Mouse (Mus musculus) lung, adult 2 months (tissue): ENCODE data around the gene Prss8.

ENCODE experiments used
- CTCF ChIP-seq: fragments of 200-500 bp; IDR thresholded peaks from 2 replicates; pipeline ENCODE4 v1.5.1; 2011; ENCODE audit warnings: mild to moderate bottlenecking, low read length, control low read depth; ENCODE audit not compliant: insufficient read depth
- POLR2A ChIP-seq: fragments of 200-500 bp; IDR thresholded peaks from 2 replicates; pipeline ENCODE4 v1.6.1; 2011; ENCODE audit warnings: low read depth, mild to moderate bottlenecking, control low read depth, low read length, borderline replicate concordance; ENCODE audit errors: extremely low read depth

DNA sequence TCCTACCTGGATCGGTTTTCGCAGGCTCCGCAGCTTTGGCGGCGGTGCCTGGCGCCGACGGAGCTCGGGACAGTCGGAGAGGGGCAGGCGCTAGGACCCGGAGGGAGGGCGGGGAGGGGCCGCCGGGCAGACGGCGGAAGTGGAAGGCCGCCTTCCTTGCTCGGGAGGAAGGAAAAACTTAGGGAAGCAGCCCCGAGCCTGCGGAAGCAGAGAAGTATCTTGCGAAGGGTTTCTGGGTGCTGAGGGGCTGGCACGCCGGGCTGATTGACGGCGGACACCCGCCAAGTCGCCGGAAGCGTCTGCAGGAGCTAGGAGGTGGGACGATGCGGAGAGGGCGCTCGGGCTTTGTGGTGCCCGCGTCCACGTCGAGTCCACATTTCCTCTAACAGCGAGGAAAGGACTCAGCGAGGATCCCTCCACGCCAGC is 53.9 kb downstream of the Prss8 start, which contains the start of gene Zfp646:
- TF ChIP-seq POLR2A (peak; percentile 44), CTCF (no peak)
